Mouse (Mus musculus): Measurements from ENCODE around the gene Zfp687.

The Zfp687 gene

DNA sequence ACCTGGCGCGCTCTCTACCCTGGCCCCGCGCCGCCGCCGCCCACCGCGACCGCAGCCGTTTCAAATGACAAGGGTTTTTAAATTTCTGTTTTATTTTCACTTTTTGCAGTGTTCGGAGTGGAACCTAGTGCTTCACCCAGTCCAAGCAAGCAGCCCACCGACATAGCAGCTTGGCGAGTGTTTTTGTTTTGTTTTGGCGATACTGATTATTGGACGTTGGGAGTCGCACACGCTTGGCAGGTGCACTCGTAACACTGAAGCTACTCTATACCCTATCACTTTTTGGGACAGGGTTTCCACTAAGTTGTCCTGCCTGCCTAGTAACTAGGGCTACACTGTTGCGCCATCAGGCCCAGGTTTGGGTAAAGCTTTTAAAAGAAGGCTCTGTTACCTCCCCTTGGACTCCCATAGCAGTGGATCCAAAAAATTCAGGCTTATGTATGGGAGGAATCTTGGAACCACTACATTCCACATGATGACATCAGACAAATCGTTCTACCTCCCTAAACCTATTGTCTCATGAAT lies 1.3 kb upstream of the Zfp687 start:
- no peak for DNase-seq (ENCODE audit: low spot score)

DNA sequence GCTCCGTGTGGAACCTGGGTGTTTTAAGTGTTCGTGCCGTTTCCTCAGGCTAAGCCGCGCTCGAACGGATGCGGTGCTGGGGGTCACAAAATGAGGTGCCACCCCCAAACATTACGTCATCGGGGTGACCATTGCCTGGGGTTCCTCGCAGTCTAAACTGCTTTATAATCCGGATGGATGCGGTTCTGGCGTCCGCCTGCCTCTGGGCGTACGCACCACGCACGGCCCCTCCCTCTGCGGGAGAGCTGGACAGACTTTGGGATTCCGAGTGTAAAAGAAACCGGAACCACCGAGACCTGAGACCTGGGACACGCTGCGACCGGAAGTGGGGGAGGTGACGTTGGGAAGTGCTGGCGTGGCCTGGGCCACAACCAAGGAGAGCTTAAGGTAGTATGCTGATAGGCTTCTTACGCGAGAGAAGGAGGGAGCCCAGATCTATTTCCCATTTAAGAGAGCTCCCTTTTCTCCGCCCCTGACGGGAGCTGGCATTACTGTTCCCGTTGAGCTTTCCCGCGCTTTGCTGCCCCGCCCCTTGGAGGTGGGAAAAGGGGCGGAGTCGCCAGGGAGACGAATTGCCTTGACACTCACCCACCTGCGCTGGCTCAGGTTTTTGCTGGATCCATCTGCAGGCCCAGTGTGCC lies 763 bp upstream of the Zfp687 start:
- DNase-seq (ENCODE audit: low spot score): peak; percentile 88

DNA sequence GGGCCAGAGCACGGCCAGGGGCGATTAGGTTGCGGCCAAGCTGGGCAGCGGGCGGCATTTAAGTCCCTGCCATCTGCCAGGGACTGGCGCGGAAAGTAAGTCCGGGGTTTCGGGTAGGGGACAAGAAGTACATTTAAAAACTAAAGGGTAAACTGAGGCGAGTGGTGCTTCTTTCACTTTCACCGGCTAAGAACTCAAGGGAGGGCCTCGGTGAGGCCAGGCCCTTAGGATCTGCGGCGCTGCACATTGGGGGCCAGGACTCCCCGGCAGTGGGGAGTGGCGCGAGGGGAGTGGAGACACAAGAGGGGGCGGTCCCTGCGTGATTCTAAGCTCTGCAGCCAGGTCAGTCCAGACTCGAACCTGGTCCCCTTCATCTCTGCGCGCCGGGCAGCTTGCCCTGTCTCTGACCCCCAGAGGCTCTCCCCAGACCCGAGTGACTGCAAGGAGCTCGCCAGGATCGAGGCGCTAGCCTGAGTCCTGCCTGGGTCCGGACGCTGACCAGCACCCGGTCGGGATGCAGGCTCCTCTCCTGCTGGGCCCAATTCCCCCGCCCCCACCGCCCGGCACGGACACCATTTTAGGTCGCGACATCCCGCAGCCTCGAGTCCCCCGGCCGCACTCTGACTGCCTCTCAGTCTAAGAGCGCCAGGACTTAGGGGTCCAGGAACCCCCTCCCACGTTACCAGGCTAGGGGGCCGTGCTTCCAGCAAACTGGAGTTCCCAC lies 658 bp downstream of the Zfp687 start:
- DNase-seq (ENCODE audit: low spot score): peak; percentile 59

DNA sequence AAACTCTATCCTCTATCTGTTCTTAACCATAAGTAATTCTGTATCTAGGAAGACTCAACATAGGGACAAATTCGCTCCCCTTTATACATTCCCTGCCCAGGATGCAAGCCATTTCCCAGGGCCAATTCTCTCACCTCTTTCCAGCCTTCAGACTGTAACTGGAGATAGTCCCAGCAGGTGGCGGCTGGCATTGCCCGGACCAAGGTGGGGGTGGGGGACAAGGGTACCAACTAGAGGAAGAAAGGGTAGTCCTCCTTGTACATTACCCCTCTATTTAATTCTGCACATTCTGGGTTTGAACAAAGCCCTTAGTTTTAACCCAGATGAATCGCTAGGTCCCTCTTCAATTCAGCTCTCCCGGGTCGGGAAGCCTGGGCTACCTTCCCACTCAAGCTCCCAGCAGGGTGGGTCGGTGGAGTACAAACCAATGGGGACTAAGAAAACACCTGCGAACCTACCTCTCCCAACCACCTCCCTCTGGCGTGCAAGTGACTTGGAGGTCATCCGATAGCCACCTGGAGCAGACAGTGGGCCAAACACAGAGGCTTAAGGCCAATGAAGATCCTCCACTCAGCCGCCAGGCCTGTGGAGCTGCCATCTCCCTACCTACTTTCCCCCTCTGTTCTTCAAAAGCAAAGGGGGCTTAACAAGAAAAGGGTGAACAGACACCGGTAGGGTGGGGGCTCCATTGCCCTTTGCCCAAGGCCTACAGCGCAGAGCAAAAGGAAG lies 1.4 kb downstream of the Zfp687 start:
- no peak for DNase-seq (ENCODE audit: low spot score)

DNA sequence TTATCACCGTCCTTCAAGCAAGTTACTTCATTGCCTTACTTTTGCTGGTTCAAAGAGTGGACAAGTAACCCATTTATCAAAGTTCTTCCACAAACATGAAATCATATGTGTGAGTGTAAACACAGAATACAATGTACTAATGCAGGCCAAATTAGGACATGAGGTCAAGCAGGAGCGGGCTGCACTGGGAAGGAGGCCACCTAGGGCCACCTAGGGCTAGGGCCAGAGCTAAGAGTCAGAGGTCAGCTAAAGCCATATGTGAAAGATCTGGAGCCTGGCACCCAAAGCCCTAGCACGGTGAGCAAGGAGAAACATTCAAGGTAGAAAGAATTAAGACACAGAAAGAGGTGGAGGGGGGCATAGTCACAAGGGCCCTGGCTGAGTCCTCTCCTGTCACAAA lies 2.3 kb downstream of the Zfp687 start:
- DNase-seq (ENCODE audit: low spot score): no peak

DNA sequence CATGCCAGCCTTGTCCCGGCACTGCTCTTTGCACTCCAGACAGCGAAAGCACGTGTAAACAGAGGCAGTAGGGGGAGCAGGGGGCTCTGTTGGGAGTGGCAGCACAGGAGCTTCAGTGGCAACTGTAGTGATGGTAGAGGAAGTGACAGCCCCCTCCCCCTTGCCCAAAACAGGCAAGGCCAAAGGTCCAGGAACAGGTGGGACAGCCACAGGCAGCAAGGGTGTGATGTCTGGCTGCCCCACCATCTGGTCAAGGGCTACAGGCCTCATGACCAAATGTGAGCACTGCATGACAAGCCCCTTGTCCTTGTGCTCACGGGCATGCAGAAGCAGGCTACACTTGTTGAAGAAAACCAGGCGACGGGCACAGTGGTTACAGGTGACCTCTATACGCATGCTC lies 4.9 kb downstream of the Zfp687 start:
- no peak for DNase-seq (ENCODE audit: low spot score)

DNA sequence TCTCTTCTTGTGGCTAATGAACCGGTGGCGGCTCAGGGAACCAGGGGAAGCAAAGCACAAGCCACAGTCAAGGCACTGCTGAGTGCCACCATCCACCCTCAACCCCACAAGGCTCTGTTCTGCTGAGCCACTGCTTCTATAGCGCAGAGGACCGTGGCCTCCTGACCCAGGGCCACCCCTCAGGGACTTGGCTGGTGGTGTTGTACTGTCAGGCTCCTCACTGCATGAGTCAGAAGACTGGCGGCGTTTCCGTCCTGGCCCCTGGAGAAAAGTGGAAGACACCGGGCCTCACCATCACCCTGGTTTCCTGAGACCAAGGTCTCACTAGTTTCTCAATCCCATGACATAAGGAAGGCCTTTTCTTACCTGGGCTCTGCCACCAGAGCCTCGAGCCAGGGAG lies 7.5 kb downstream of the Zfp687 start:
- no peak for DNase-seq (ENCODE audit: low spot score)

DNA sequence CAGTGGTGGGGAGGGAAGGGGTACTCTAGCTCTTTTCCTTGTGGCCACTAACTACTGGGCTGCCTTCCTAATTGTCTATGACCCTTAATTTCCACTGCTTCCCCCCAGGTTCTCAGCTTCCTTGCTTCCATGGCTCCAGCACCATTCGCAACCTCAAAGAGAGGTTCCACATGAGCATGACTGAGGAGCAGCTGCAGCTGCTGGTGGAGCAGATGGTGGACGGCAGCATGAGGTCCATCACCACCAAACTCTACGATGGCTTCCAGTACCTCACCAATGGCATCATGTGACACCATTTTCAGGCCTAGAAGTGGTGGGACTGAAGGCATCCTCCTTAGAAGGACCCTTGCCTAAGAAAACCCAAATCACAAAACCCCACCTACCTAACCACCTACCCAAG lies 9.6 kb downstream of the Zfp687 start:
- no peak for DNase-seq (ENCODE audit: low spot score)

DNA sequence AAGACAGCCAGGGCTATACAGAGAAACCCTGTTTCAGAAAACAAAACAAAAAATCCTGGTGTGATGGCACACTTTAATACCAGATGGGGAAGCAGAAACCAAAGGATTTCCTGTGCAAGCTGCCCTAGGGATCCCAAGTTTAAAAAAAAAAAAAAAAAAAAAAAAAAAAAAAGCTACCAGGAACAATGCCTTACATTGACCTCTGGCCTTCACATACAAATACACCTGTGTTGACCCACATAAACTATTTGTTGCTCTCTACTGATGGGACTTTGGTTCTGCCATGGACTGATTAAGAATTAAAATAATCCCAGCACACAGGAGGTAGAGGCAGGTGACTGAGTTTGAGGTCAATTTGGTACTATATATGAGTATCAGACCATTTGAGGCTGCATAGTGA lies 12.0 kb downstream of the Zfp687 start:
- no peak for DNase-seq (ENCODE audit: low spot score)

DNA sequence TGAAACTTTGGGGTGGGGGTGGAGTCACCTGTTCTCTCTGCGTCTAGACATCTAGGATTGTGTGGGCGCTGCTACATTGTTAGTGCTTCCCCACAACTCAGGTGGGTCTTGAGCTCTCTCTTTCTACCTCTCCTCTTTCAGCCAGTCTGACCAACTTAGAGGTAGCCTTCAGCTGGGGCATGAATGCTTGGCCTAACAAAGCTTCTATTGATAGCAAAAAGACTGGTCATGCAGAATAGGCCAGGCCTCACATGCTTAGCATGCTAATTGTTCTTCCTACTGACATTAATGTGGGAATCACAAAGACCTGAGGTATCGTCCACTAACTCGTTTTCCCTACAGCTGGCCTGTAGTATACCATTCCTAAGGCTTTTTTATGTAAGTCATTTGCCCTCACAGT lies 12.7 kb downstream of the Zfp687 start:
- no peak for DNase-seq (ENCODE audit: low spot score)

DNA sequence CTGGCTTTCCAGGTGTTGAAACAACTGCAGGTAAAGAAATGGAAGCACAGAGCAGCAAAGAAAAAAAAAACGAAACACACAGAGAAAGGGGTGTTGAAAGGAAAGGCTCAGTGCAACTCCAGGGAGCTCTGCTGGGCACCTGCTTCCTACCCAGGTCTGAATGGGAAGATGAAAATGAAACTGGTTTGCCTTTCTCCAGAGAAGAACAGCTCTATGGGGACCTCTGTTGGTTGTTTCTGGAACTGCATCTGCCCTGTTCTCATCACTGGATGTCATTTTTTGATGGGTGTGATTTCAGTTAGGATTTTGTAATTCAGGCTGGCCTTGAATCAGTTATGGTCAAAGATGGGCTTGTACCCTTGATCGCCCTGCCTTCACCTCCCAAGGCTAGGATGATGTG lies 18.3 kb downstream of the Zfp687 start:
- DNase-seq (ENCODE audit: low spot score): peak; percentile 74

DNA sequence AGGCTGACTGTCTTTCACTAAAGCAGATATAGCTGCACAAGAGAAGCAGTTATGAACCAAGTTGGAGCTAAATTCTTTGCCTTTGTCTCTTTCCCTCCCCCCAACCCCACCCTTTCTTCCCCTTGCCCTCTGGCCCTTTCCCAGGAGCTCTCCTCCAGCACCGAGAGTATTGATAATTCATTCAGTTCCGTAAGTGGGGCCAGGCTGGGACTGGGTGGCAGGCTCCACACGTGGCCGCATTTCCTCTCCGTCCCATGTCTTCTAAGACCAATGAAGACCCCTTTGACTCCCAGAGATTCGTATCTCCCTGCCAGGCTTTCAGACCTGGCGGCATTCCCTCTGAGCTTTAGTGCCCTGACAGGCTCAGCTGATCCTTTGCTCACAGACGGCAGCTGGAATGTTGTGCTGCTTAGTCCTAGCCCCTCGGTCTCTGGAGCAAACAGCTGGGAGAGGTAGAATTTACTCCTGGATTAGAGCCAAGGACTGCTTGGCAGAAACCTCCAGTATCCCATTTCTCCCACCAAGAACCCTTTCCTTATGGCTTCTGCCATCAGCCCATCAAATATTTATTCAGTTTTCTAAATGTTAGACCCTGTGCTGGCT lies 26.0 kb downstream of the Zfp687 start:
- no peak for DNase-seq (ENCODE audit: low spot score)

DNA sequence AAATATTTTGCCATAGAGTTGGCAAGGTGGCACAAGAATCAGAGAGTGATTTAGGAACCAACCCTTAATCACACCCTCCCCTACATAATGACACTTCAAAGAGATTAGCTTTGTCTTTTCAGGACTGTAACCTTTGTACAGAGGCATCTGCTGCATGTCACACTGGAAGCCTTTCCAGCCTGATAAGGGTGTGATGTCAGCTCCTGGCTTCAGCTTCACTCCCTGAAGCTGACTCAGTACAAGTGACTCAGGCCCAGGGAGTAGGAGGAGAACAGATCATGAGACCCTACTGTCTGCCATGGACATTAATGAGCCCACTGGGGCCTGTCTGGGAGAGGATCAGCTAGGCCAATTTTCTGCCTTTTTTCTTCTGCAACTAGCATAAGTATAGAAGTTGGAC lies 27.7 kb downstream of the Zfp687 start:
- DNase-seq (ENCODE audit: low spot score): no peak

DNA sequence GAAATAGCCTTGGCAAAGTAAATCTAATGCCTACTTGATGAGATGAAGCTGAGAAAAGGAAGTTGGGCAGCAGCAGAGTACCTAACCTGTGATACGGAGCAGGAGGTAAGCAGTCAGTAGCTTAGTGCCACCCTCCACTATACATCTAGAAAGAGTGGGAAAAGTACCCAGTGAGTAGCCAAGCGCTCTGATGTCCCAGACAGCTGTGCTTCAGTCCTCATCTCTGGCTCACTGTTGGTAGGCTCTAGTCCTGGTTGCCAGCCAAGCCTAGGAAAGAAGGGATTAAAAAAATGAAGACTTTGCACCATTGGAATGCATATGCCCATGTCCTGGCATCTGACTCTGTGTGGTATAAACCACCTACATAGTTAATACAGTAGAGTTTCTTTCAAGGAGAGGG lies 29.7 kb downstream of the Zfp687 start:
- no peak for DNase-seq (ENCODE audit: low spot score)

DNA sequence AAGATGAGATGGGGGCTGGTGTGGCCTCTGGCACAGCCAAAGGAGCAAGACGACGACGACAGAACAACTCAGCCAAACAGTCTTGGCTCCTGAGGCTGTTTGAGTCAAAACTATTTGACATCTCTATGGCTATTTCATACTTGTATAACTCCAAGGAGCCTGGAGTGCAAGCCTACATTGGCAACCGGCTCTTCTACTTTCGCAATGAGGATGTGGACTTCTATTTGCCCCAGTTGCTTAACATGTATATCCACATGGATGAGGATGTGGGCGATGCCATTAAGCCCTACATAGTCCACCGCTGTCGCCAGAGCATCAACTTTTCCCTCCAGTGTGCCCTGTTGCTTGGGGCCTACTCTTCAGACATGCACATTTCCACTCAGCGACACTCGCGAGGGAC lies 30.9 kb downstream of the Zfp687 start:
- no peak for DNase-seq (ENCODE audit: low spot score)

DNA sequence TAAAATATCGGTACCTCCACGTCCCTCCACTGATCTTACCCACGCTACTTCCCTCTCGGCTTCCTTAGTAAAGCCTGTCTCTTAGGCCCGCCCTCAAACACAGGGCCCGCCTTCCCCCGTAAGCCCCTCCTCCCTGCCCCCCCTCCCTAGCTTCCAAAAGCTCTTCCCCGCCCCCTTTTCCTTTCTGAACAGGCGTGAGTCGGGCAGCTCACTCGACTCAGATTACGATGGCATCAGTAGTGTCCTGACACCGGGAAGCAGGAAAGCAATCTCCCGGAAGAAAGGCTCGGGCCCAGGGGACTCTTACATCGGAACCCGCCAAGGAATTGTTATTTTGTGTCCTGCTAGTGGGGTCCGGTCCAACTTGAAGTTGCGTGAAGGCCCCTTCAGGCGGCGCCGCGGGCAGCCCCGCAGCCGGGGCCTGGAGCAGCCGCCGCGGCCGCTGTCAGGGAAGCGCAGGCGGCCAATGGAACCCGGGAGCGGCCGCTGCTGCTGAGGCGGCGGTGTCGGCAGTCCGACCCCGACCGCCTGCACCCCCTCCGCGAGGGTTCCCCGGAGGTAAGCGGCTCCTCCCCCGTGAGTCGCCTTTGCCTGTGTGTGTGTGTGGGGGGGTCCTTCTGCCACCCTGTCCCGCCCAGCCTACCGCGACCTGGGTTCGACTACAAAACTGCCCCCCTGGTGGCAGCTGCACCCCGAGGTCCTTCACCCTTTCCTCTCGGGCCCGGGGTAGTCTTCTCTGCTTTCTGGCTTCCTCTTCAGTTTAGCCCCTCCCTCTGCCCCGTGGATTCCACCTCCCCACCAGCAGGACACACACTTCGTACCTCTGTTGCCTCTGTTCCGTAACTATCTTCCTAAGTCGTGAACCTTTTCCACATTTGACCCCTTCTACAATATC lies 40.5 kb downstream of the Zfp687 start, which contains the start of gene Pi4kb:
TSS of gene Pi4kb (plus strand) at position 204 of the 895 bp plus-strand sequence.
- DNase-seq (ENCODE audit: low spot score): peak; percentile 90

DNA sequence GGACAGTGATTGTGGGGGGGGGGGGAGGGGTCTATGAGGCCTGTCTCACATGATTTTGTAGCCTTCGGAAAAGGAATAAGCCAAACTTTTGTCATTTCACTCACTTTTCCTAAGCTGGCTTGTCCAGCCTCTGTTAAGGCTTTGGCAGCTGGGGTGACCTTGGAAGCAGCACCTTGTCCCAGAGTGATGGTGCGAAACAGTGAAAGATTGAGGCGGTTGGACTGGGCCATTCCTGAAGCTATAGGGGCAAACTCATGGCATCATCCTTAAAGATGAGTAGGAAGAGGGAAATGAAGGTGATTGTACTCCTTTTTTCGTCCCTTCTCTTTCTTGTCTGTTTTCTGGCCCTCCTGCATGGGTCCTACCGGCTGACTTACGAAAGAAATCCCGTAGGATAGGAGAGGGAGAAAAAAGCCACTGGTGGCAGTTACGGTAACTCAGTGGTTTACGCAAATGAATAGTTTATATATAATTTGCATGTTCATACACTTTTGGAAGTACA lies 41.2 kb downstream of the Zfp687 start:
- DNase-seq (ENCODE audit: low spot score): no peak

DNA sequence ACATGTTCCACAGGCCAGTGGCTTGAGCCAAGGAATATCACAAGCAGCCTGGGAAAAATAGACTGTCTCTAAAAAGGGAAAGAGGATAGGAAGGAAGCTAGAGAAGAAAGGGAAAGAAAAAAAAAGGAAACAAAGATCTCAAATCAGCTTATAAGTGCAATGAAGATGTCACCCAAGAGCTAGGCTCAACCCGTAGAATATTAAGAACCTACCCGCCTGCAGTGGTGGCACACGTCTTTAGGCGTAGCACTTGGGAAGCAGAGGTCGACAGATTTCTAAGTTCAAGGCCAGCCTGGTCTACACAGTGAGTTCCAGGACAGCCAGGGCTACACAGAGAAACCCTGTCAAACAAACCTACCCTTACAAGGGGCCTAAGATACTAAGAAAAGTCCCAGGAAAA lies 41.6 kb downstream of the Zfp687 start:
- DNase-seq (ENCODE audit: low spot score): no peak

DNA sequence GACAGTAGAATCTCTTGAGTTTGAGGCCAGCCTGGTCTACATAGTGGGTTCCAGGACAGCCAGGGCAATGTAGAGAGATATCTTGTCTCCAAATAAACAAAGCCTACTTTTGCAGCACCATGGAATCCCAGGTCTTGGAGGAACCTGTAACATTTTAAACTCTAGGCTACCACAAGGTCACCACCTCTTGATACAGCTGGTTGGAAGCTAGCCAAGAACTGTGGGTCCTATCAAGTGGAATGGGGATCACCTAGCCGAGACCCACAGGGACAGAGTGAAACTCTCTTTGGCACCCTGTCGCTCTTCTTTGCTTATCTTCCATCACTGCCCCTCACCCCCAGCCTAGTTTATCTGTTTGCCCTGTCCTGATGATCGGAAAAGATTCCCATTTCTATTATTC lies 42.7 kb downstream of the Zfp687 start:
- DNase-seq (ENCODE audit: low spot score): no peak

DNA sequence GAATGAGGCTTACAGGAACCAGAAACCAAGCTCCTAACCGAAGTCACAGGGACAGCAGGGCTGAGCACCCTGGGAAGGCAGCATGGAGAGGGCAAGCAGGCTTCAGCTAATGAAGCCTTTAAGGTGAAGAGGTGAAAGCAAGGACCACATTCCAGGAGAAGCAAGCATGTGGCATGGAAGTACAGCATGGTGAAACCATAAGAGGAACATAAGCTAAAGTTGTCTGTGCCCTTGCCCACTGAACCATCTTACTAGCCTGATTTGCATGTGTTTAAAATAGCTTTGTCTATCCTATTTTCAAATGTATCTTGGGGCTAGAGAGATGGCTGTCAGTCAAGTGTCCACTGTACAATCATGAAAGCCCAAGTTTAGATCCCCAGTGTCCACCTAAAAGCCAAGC lies 49.4 kb downstream of the Zfp687 start:
- no peak for DNase-seq (ENCODE audit: low spot score)

DNA sequence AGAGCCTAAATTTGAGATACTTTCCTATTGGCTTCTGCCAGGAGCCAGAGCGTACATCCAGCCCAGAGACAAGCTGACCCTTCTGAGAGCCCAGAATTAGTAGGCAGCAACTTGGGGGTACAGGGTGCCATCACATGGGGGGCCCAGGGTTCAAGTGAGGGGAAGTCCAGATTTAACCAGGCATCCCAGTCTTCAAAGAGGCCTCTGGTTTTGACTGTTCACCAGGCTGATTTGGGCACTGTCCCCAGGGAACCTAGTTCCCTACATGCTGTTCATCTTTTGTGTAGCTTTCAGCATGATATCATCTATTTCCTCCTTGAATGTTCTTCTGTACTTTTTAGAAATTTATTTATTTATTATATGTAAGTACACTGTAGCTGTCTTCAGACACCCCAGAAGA lies 50.3 kb downstream of the Zfp687 start:
- no peak for DNase-seq (ENCODE audit: low spot score)

Data from spleen, adult 12 weeks (tissue).